Mouse (Mus musculus) limb, embryonic 11.5 days (tissue): Measurements from ENCODE around the gene Ttc3. TPM values are rescaled to one million over a fixed set of nuclear protein-coding genes. Genes with fewer than 3 reads are reported as not detected.

Experiments used
- ATAC-seq: fragments of 200-750 bp; cut with Nextera tagmentation; 2 replicates; pipeline ENCODE4 v1.8.0; 2017; ENCODE audit warnings: low read depth; ENCODE audit not compliant: insufficient number of reproducible peaks, low FRiP score, low TSS enrichment
- DNase-seq: peaks from one replicate; pipeline ENCODE4 v3.0.0-alpha.2; 2015; ENCODE audit warnings: low spot score
- H3K27ac ChIP-seq: fragments of 300-500 bp; sonication (generic); replicated peaks from 2 replicates; pipeline ENCODE4 v1.5.1; 2014; ENCODE audit warnings: low read depth, mild to moderate bottlenecking, low read length
- H3K27me3 ChIP-seq: fragments of 300-500 bp; sonication (generic); 2 replicates; pipeline ENCODE4 v1.6.1; 2014; ENCODE audit warnings: mild to moderate bottlenecking, low read length, mixed read lengths; ENCODE audit not compliant: control insufficient read depth, insufficient read depth
- H3K36me3 ChIP-seq: fragments of 300-500 bp; sonication (generic); 2 replicates; pipeline ENCODE4 v1.6.1; 2014; ENCODE audit warnings: mild to moderate bottlenecking, low read length, moderate library complexity, mixed read lengths; ENCODE audit not compliant: control insufficient read depth, insufficient read depth
- H3K4me1 ChIP-seq: fragments of 300-500 bp; sonication (generic); 2 replicates; pipeline ENCODE4 v1.6.1; 2014; ENCODE audit warnings: low read length, mixed read lengths; ENCODE audit not compliant: control insufficient read depth, insufficient read depth
- H3K4me2 ChIP-seq: fragments of 300-500 bp; sonication (generic); 2 replicates; pipeline ENCODE4 v1.6.1; 2014; ENCODE audit warnings: low read depth, mild to moderate bottlenecking, moderate library complexity; ENCODE audit not compliant: severe bottlenecking
- H3K4me3 ChIP-seq: fragments of 300-500 bp; sonication (generic); 2 replicates; pipeline ENCODE4 v1.5.1; 2014; ENCODE audit warnings: low read depth, low read length
- H3K9ac ChIP-seq: fragments of 300-500 bp; sonication (generic); 2 replicates; pipeline ENCODE4 v1.6.1; 2014; ENCODE audit warnings: mild to moderate bottlenecking, low read length
- H3K9me3 ChIP-seq: fragments of 300-500 bp; sonication (generic); 2 replicates; pipeline ENCODE4 v1.6.1; 2016; ENCODE audit warnings: low read length; ENCODE audit not compliant: control insufficient read depth
- WGBS: fragments of 180-500 bp; shearing (Covaris S2); extraction: QIAGEN DNeasy Blood & Tissue Kit; methylation state at CpG from one replicate; pipeline ENCODE4 v1.1.7; 2014; 5-methylcytosine and 5-hydroxymethylcytosine counted together
- polyA plus RNA-seq: library from polyadenylated mRNA; unstranded; fragments of >200 nt; fragmentation: Nextera tagmentation; extraction: Ambion mirVana; gene quantifications from 2 replicates; pipeline ENCODE4 v1.2.1, GENCODE M21; 2014

Gene Ttc3
- polyA plus RNA-seq, 1 experiment from 2014 or later: 349 TPM

DNA sequence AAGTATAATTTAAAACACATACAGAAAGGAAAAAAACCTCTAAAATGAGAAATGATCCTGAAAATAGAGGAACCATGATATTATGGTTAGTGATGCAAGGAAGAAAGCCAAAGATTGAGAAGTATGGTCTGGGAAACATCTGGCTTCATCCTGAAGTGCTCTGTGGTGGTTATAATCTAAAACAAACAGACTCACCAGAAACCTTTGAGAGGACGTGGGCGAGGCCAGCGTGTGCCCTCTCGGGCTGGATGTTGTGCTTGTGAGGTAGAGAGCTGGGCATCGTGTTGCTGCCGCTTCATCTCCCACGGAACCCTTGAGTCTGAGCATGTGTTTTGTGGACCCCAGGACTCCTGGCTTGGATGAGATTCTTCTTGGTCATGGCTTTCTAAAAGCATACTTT is 26.2 kb downstream of the Ttc3 start:
- Histone ChIP-seq H3K4me2 (no peak overlapping the region), H3K9ac (no peak overlapping the region), H3K9me3 (no peaks in the 10 kb centered on the region), H3K36me3 (peaks cover 6% of the 10 kb centered on the region; the same call in 1 of the 2 replicates), H3K4me3 (no peak overlapping the region), H3K27ac (no peak overlapping the region), H3K27me3 (no peaks in the 10 kb centered on the region), H3K4me1 (no peaks in the 10 kb centered on the region)
- no peak for DNase-seq
- ATAC-seq: no peak
- WGBS: 92% methylated on average over 7 of the region's 7 CpGs

GRCm38 (mm10) chr16:94399141-94399540 is 28.7 kb downstream of the Ttc3 start:
- Histone ChIP-seq H3K36me3 (peaks cover 6% of the 10 kb centered on the region; the same call in 1 of the 2 replicates), H3K9ac (no peak overlapping the region), H3K4me1 (no peaks in the 10 kb centered on the region), H3K4me2 (no peak overlapping the region), H3K4me3 (no peak overlapping the region), H3K9me3 (no peaks in the 10 kb centered on the region), H3K27me3 (no peaks in the 10 kb centered on the region), H3K27ac (no peak overlapping the region)
- WGBS: 90% methylated on average over 2 of the region's 2 CpGs
- DNase-seq: no peak
- ATAC-seq: no peak

GRCm38 (mm10) chr16:94401636-94402035 is 31.2 kb downstream of the Ttc3 start:
- Histone ChIP-seq H3K4me3 (no peak overlapping the region), H3K9me3 (no peaks in the 10 kb centered on the region), H3K27me3 (no peaks in the 10 kb centered on the region), H3K36me3 (peaks cover 3% of the 10 kb centered on the region; the same call in 1 of the 2 replicates), H3K4me1 (no peaks in the 10 kb centered on the region), H3K9ac (no peak overlapping the region), H3K27ac (no peak overlapping the region), H3K4me2 (no peak overlapping the region)
- 27% methylated on average over 2 of the region's 2 CpGs for WGBS
- ATAC-seq (no peak), DNase-seq (no peak)

GRCm38 (mm10) chr16:94402185-94402584 is 31.8 kb downstream of the Ttc3 start:
- WGBS: 75% methylated on average over 4 of the region's 4 CpGs
- no peaks in the 10 kb centered on the region for H3K27me3 ChIP-seq
- no peak overlapping the region for H3K27ac ChIP-seq
- H3K9me3 ChIP-seq: no peaks in the 10 kb centered on the region
- H3K4me1 ChIP-seq: no peaks in the 10 kb centered on the region
- no peak for ATAC-seq
- DNase-seq: no peak
- no peak overlapping the region for H3K4me3 ChIP-seq
- H3K36me3 ChIP-seq: peaks cover 4% of the 10 kb centered on the region; the same call in 1 of the 2 replicates
- H3K4me2 ChIP-seq: no peak overlapping the region
- H3K9ac ChIP-seq: no peak overlapping the region

GRCm38 (mm10) chr16:94411287-94411686 is 40.9 kb downstream of the Ttc3 start:
- 91% methylated on average over 3 of the region's 3 CpGs for WGBS
- no peak for DNase-seq
- peaks cover 9% of the 10 kb centered on the region; the same call in 1 of the 2 replicates for H3K36me3 ChIP-seq

GRCm38 (mm10) chr16:94412198-94412597 is 41.8 kb downstream of the Ttc3 start:
- Histone ChIP-seq H3K4me3 (no peak overlapping the region), H3K4me2 (no peak overlapping the region), H3K36me3 (peaks cover 7% of the 10 kb centered on the region; the same call in 1 of the 2 replicates), H3K9ac (no peak overlapping the region), H3K27ac (no peak overlapping the region), H3K4me1 (no peaks in the 10 kb centered on the region), H3K27me3 (no peaks in the 10 kb centered on the region), H3K9me3 (no peaks in the 10 kb centered on the region)
- WGBS: 92% methylated on average over 2 of the region's 2 CpGs
- DNase-seq: no peak
- ATAC-seq: no peak

More at GRCm38 (mm10) chr16:94411287-94411686, 40.9 kb downstream of the Ttc3 start:
- Histone ChIP-seq H3K9ac (no peak overlapping the region), H3K27ac (no peak overlapping the region), H3K4me1 (no peaks in the 10 kb centered on the region), H3K9me3 (no peaks in the 10 kb centered on the region), H3K4me2 (no peak overlapping the region), H3K4me3 (no peak overlapping the region), H3K27me3 (no peaks in the 10 kb centered on the region)
- ATAC-seq: no peak

- DNase-seq (no peak), ATAC-seq (no peak)
- Histone ChIP-seq H3K9me3 (no peaks in the 10 kb centered on the region), H3K36me3 (peaks cover 7% of the 10 kb centered on the region; the same call in 1 of the 2 replicates), H3K27me3 (no peaks in the 10 kb centered on the region), H3K27ac (no peak overlapping the region), H3K4me1 (no peaks in the 10 kb centered on the region), H3K4me3 (no peak overlapping the region), H3K4me2 (no peak overlapping the region), H3K9ac (no peak overlapping the region)
- WGBS: 90% methylated on average over 4 of the region's 4 CpGs
Observed at GRCm38 (mm10) chr16:94412760-94413159, 42.3 kb downstream of the Ttc3 start.

- H3K36me3 ChIP-seq: peaks cover 13% of the 10 kb centered on the region
- H3K9me3 ChIP-seq: no peaks in the 10 kb centered on the region
- ATAC-seq (no peak), DNase-seq (no peak)
- WGBS: 93% methylated on average over 6 of the region's 6 CpGs
- H3K9ac ChIP-seq: no peak overlapping the region
- no peaks in the 10 kb centered on the region for H3K27me3 ChIP-seq
- H3K27ac ChIP-seq: no peak overlapping the region
- no peaks in the 10 kb centered on the region for H3K4me1 ChIP-seq
- no peak overlapping the region for H3K4me3 ChIP-seq
- H3K4me2 ChIP-seq: no peak overlapping the region
Observed at GRCm38 (mm10) chr16:94414151-94414550, 43.7 kb downstream of the Ttc3 start.

- Histone ChIP-seq H3K36me3 (peaks cover 29% of the 10 kb centered on the region), H3K27me3 (no peaks in the 10 kb centered on the region), H3K4me3 (no peak overlapping the region), H3K4me2 (no peak overlapping the region), H3K27ac (no peak overlapping the region), H3K9ac (no peak overlapping the region), H3K4me1 (no peaks in the 10 kb centered on the region), H3K9me3 (no peaks in the 10 kb centered on the region)
- DNase-seq (no peak), ATAC-seq (no peak)
- 97% methylated on average over 3 of the region's 3 CpGs for WGBS
Observed at GRCm38 (mm10) chr16:94420498-94420897, 50.1 kb downstream of the Ttc3 start.
